Mouse (Mus musculus): ENCODE measurements around the gene Reps1.

DNA sequence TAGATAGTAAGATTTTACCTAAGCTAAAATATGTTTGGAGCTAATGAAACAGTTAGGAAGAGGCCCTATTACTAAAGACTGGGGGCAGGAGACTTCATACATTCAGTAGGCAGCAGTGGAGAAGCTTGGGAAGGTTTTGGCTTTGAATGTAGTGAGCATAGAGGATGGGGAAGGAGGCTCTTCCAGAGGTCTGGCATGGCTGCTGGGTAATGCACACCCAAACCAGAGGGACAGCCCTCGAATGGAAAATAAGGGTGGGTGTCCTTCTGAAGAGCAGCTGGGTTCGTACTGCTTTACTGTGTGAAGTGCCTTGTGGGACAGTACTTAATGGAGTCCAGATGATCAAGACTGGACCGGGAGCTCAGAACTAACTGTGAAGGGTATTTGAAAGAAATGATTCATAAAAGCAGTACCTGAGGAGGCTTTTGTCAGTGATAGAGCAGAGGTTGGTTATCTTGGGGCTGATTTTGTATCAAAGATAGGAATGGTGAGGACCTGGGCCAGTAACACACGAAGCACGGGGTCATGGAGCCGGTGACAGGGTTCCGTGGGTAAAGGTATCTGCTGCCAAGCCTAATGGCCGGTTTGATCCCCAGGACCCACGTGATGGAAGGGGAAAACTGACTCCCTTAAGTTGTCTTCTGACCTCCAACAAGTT lies 3.1 kb downstream of the Reps1 start:
- TF ChIP-seq POLR2A (IDR thresholded peaks at IDR 0.05; ENCODE audit: extremely low read depth, insufficient read depth, low read length) (no peak), CTCF (IDR thresholded peaks at IDR 0.05; ENCODE audit: extremely low read depth, insufficient read depth, low read length) (no peak)
